ENCODE assay signal across 31 mouse cellular contexts in the genomic region with DNA sequence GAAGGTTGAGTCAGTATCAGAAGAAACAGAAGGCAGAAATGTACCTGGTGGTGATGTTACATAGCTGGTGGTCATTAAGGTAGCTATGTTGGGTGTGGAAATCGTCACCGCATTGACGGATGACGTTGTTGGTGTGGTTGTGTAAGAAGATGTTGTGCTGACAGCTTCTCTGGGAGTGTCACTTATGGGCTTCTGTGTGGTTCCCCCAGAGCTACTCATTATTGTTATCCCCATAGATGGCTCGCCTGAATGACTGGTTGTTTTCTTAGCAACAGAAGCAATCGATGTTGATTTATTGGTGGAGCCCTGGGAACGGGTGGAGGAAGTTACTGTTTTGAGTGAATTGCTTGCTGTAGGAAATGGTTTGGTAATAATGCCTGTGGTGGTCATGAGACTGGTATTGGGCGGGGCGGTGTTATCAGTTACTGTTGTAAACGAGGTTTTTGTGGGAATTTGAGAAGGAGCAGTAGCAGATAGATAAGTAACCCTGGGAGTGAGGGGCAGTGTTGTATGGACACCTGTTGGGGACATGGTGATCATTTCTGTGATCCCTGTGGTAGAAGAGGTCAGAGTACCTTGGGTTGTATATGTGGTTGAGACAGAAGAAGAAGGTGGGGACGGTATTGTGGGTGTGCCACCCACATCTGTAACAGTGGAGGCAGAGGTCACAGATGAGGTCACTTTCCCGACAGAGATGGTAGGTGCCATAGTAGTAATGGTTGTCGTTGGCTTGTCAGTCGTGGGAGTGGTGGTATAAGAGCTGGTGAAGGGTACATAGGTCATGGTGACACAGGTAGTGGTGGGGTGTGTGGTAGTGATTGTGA. TPM values are rescaled to one million over a fixed set of nuclear protein-coding genes. Genes with fewer than 3 reads are reported as not detected.
DNase-seq lines count a peak whose midpoint lies in the region; ATAC-seq and TF ChIP-seq lines count a peak whose summit lies in the region.
"Had no signal": no experiment of that assay in that cellular context is flagged by ENCODE, and none has a peak within 500 bp of the region (broad histone marks: within the 10 kb centered on the region; RNA-seq: fewer than 3 reads in every experiment).

No protein-coding gene starts in this region.

- TF ChIP-seq CTCF in bone marrow, adult 2 months (IDR thresholded peaks at IDR 0.05; ENCODE audit: control insufficient read depth, insufficient read depth, low read length) = no peak

- H3K27me3 ChIP-seq in intestine, embryonic 15.5 days (replicated peaks) = no peaks in the 10 kb centered on the region
- H3K27me3 ChIP-seq in forebrain, embryonic 12.5 days = no peaks in the 10 kb centered on the region
- H3K27me3 ChIP-seq: embryonic facial prominence, embryonic 15.5 days; hindbrain, embryonic 15.5 days; midbrain, embryonic 12.5 days; stomach, embryonic 15.5 days had no signal

- H3K36me3 ChIP-seq in intestine, embryonic 15.5 days = no peaks in the 10 kb centered on the region
- no peaks in the 10 kb centered on the region for H3K36me3 ChIP-seq in forebrain, embryonic 12.5 days (replicated peaks)
- H3K36me3 ChIP-seq: embryonic facial prominence, embryonic 15.5 days; heart, embryonic 15.5 days; hindbrain, embryonic 15.5 days; limb, embryonic 15.5 days; midbrain, embryonic 12.5 days; stomach, embryonic 15.5 days had no signal

- no peaks in the 10 kb centered on the region for H3K9me3 ChIP-seq in intestine, embryonic 15.5 days
- H3K9me3 ChIP-seq in forebrain, embryonic 12.5 days = no peaks in the 10 kb centered on the region
- H3K9me3 ChIP-seq: embryonic facial prominence, embryonic 15.5 days; heart, embryonic 15.5 days; hindbrain, embryonic 15.5 days; limb, embryonic 15.5 days; midbrain, embryonic 12.5 days; stomach, embryonic 15.5 days had no signal

- no peak overlapping the region for H3K9ac ChIP-seq in intestine, embryonic 15.5 days
- H3K9ac ChIP-seq in forebrain, embryonic 12.5 days = no peak overlapping the region
- H3K9ac ChIP-seq: embryonic facial prominence, embryonic 15.5 days; forebrain, postnatal 0 days; heart, embryonic 15.5 days; hindbrain, embryonic 15.5 days; limb, embryonic 15.5 days; lung, embryonic 14.5 days; midbrain, embryonic 12.5 days; stomach, embryonic 15.5 days had no signal

- TF ChIP-seq POLR2A in bone marrow, adult 2 months (IDR thresholded peaks at IDR 0.05; ENCODE audit: borderline replicate concordance, control insufficient read depth, low read depth, low read length) = no peak

- H3K27ac ChIP-seq in bone marrow, adult 2 months (ENCODE audit: control insufficient read depth, insufficient read depth, low read depth, low read length, poor library complexity) = peak overlapping the region; percentile 91
- H3K27ac ChIP-seq in intestine, embryonic 15.5 days = 0 out of 2 replicates have a peak overlapping the region, but pooled peaks have one; percentile 11
- H3K27ac ChIP-seq in forebrain, embryonic 12.5 days = no peak overlapping the region
- H3K27ac ChIP-seq: embryonic facial prominence, embryonic 15.5 days; heart, adult 2 months; heart, embryonic 15.5 days; hindbrain, embryonic 15.5 days; left cerebral cortex, adult 2 months; limb, embryonic 15.5 days; midbrain, embryonic 12.5 days; stomach, embryonic 15.5 days had no signal

- WGBS in bone marrow, adult 2 months = 25% methylated on average over 14 of the region's 14 CpGs
- WGBS in intestine, embryonic 15.5 days = 59% methylated on average over 14 of the region's 14 CpGs
- WGBS in forebrain, embryonic 12.5 days = 91% methylated on average over 14 of the region's 14 CpGs

- ATAC-seq in intestine, embryonic 15.5 days = peak; percentile 80
- peak; percentile 53 for ATAC-seq in megakaryocyte-erythroid progenitor cell, adult 5-6 weeks (replicated peaks; ENCODE audit: low FRiP score, low TSS enrichment, poor library complexity, severe bottlenecking)
- no peak for ATAC-seq in forebrain, embryonic 12.5 days (ENCODE audit: low FRiP score)
- ATAC-seq: activated CD4-positive, CD25-positive, alpha-beta regulatory T cell, adult 4 months; forebrain, postnatal 0 days had no signal

- DNase-seq in 416B (ENCODE audit: low read depth) = peak; percentile 78
- no peak for DNase-seq in embryo, embryonic 11 days
- DNase-seq in ovary, adult 18-20 months (ENCODE audit: low spot score) = no peak
- no peak for DNase-seq in ovary, postnatal 10 days (ENCODE audit: low spot score)
- DNase-seq: adrenal gland, postnatal 10 days; B cell, adult 2 months; cerebellum, adult 2 months; cerebellum, postnatal 36 days; forebrain, postnatal 0 days; gastrocnemius, postnatal 25 days; heart, adult 2 months; heart, postnatal 36 days; kidney, adult 18-20 months; kidney, postnatal 10 days; lung, embryonic 14.5 days; right cerebral cortex, adult 18-20 months; right cerebral cortex, postnatal 4 days; thymus, postnatal 25 days had no signal

- H3K4me2 ChIP-seq in intestine, embryonic 15.5 days (replicated peaks) = 0 out of 2 replicates have a peak overlapping the region, but pooled peaks have one; percentile 7
- H3K4me2 ChIP-seq in forebrain, embryonic 12.5 days = no peak overlapping the region
- H3K4me2 ChIP-seq: embryonic facial prominence, embryonic 15.5 days; heart, embryonic 15.5 days; hindbrain, embryonic 15.5 days; limb, embryonic 15.5 days; lung, embryonic 14.5 days; midbrain, embryonic 12.5 days; stomach, embryonic 15.5 days had no signal

- H3K4me1 ChIP-seq in bone marrow, adult 2 months (ENCODE audit: control insufficient read depth, insufficient read depth, low read length) = peaks cover 10% of the 10 kb centered on the region
- peaks cover 9% of the 10 kb centered on the region; the same call in 1 of the 2 replicates for H3K4me1 ChIP-seq in intestine, embryonic 15.5 days (replicated peaks)
- H3K4me1 ChIP-seq in forebrain, embryonic 12.5 days = peaks cover 5% of the 10 kb centered on the region; the same call in 1 of the 2 replicates
- H3K4me1 ChIP-seq: embryonic facial prominence, embryonic 15.5 days; hindbrain, embryonic 15.5 days; stomach, embryonic 15.5 days had no signal

- H3K4me3 ChIP-seq in bone marrow, adult 2 months (replicated peaks; ENCODE audit: control insufficient read depth, low read depth, low read length) = peak overlapping the region; percentile 49
- H3K4me3 ChIP-seq in intestine, embryonic 15.5 days (replicated peaks) = no peak overlapping the region
- H3K4me3 ChIP-seq in forebrain, embryonic 12.5 days (replicated peaks) = no peak overlapping the region
- H3K4me3 ChIP-seq: embryonic facial prominence, embryonic 15.5 days; heart, adult 2 months; heart, embryonic 15.5 days; hindbrain, embryonic 15.5 days; left cerebral cortex, adult 2 months; limb, embryonic 15.5 days; midbrain, embryonic 12.5 days; stomach, embryonic 15.5 days had no signal

RNA-seq across cellular contexts. Expression of a gene that starts 23.2 kb away (rescaled TPM):
- polyA plus RNA-seq in bone marrow, adult 2 months (2011; ENCODE audit: insufficient read depth, insufficient read length, low replicate concordance, missing spikeins) = 115 and 217 TPM in 2 replicates
- polyA plus RNA-seq in intestine, embryonic 15.5 days (2015; fragmentation: Nextera tagmentation; extraction: Ambion mirVana) = 9.5 and 9.7 TPM in 2 replicates
- 20.4 and 22.8 TPM in 2 replicates for total RNA-seq in megakaryocyte-erythroid progenitor cell, adult 5-6 weeks (2014; fragmentation: Nextera tagmentation)
- 3.0 and 6.4 TPM in 2 replicates for total RNA-seq in megakaryocyte-erythroid progenitor cell, adult 5-6 weeks (2017)
- polyA plus RNA-seq in forebrain, embryonic 12.5 days (2016; fragmentation: Nextera tagmentation; extraction: Ambion mirVana) = 3.1 and 3.6 TPM in 2 replicates
- polyA plus RNA-seq: activated CD4-positive, CD25-positive, alpha-beta regulatory T cell, adult 4 months had no signal

RNA-seq across cellular contexts. Expression of a gene that starts 30.3 kb away (rescaled TPM):
- polyA plus RNA-seq in bone marrow, adult 2 months (2011; ENCODE audit: insufficient read depth, insufficient read length, low replicate concordance, missing spikeins) = 74.0 and 131 TPM in 2 replicates
- polyA plus RNA-seq in intestine, embryonic 15.5 days (2015; fragmentation: Nextera tagmentation; extraction: Ambion mirVana) = 7.8 and 8.5 TPM in 2 replicates
- total RNA-seq in megakaryocyte-erythroid progenitor cell, adult 5-6 weeks (2014; fragmentation: Nextera tagmentation) = 9.0 and 11.4 TPM in 2 replicates
- 5.2 and 6.0 TPM in 2 replicates for total RNA-seq in megakaryocyte-erythroid progenitor cell, adult 5-6 weeks (2017)
- 6.0 and 7.2 TPM in 2 replicates for polyA plus RNA-seq in forebrain, embryonic 12.5 days (2016; fragmentation: Nextera tagmentation; extraction: Ambion mirVana)

RNA-seq across cellular contexts. Expression of a gene that starts 43.4 kb away (rescaled TPM):
- 304 and 461 TPM in 2 replicates for polyA plus RNA-seq in bone marrow, adult 2 months (2011; ENCODE audit: insufficient read depth, insufficient read length, low replicate concordance, missing spikeins)
- polyA plus RNA-seq in intestine, embryonic 15.5 days (2015; fragmentation: Nextera tagmentation; extraction: Ambion mirVana) = 117 and 120 TPM in 2 replicates
- 308 and 381 TPM in 2 replicates for total RNA-seq in megakaryocyte-erythroid progenitor cell, adult 5-6 weeks (2014; fragmentation: Nextera tagmentation)
- 409 and 443 TPM in 2 replicates for total RNA-seq in megakaryocyte-erythroid progenitor cell, adult 5-6 weeks (2017)
- polyA plus RNA-seq in forebrain, embryonic 12.5 days (2016; fragmentation: Nextera tagmentation; extraction: Ambion mirVana) = 184 and 198 TPM in 2 replicates

RNA-seq across cellular contexts. Expression of a gene that starts 50.1 kb away (rescaled TPM):
- 9.0 and 15.5 TPM in 2 replicates for polyA plus RNA-seq in bone marrow, adult 2 months (2011; ENCODE audit: insufficient read depth, insufficient read length, low replicate concordance, missing spikeins)
- polyA plus RNA-seq in intestine, embryonic 15.5 days (2015; fragmentation: Nextera tagmentation; extraction: Ambion mirVana) = 63.9 and 64.8 TPM in 2 replicates
- total RNA-seq in megakaryocyte-erythroid progenitor cell, adult 5-6 weeks (2014; fragmentation: Nextera tagmentation) = 21.8 and 27.9 TPM in 2 replicates
- 19.6 and 29.9 TPM in 2 replicates for total RNA-seq in megakaryocyte-erythroid progenitor cell, adult 5-6 weeks (2017)
- polyA plus RNA-seq in forebrain, embryonic 12.5 days (2016; fragmentation: Nextera tagmentation; extraction: Ambion mirVana) = 41.3 and 43.9 TPM in 2 replicates

RNA-seq across cellular contexts. Expression of a gene that starts 51.9 kb away (rescaled TPM):
- 6.0 and 9.9 TPM in 2 replicates for polyA plus RNA-seq in bone marrow, adult 2 months (2011; ENCODE audit: insufficient read depth, insufficient read length, low replicate concordance, missing spikeins)
- 15.3 and 15.4 TPM in 2 replicates for polyA plus RNA-seq in intestine, embryonic 15.5 days (2015; fragmentation: Nextera tagmentation; extraction: Ambion mirVana)
- 0.25 and 0.61 TPM in 2 replicates for total RNA-seq in megakaryocyte-erythroid progenitor cell, adult 5-6 weeks (2014; fragmentation: Nextera tagmentation)
- total RNA-seq in megakaryocyte-erythroid progenitor cell, adult 5-6 weeks (2017) = not detected in 2 replicates
- not detected in 2 replicates for polyA plus RNA-seq in forebrain, embryonic 12.5 days (2016; fragmentation: Nextera tagmentation; extraction: Ambion mirVana)
- total RNA-seq: CH12.LX had no signal
- polyA plus RNA-seq: lung, embryonic 14.5 days had no signal

Comparison
In these comparisons a context has a peak if more than half of its experiments do, and no peak if none do; other contexts are left out.
1. RNA of a gene that starts 23.2 kb away (polyA plus RNA-seq): 115 to 217 TPM in bone marrow, adult 2 months; 9.5 to 9.7 TPM in intestine, embryonic 15.5 days and 3.1 to 3.6 TPM in forebrain, embryonic 12.5 days; every median in the first group is over 10 times any median in the second.